Mouse (Mus musculus) hindbrain, embryonic 16.5 days (tissue): ENCODE results near the gene Cdk15. TPM values are rescaled to one million over a fixed set of nuclear protein-coding genes. Genes with fewer than 3 reads are reported as not detected.

Source experiments
- ATAC-seq: fragments of 200-750 bp; cut with Nextera tagmentation; 2 replicates; pipeline ENCODE4 v1.8.0; 2017; ENCODE audit warnings: moderate TSS enrichment, moderate library complexity
- H3K27ac ChIP-seq: fragments of 300-500 bp; sonication (generic); 2 replicates; pipeline ENCODE4 v1.5.1; 2014; ENCODE audit warnings: low read depth, mild to moderate bottlenecking, control low read depth, low read length, moderate library complexity
- H3K27me3 ChIP-seq: fragments of 300-500 bp; sonication (generic); replicated peaks from 2 replicates; pipeline ENCODE4 v1.6.1; 2014; ENCODE audit warnings: low read length; ENCODE audit not compliant: control insufficient read depth, insufficient read depth
- H3K36me3 ChIP-seq: fragments of 300-500 bp; sonication (generic); 2 replicates; pipeline ENCODE4 v1.6.1; 2014; ENCODE audit warnings: mild to moderate bottlenecking, low read length, moderate library complexity, mixed read lengths; ENCODE audit not compliant: control insufficient read depth, insufficient read depth
- H3K4me1 ChIP-seq: fragments of 300-500 bp; sonication (generic); 2 replicates; pipeline ENCODE4 v1.6.1; 2014; ENCODE audit warnings: low read depth, low read length; ENCODE audit not compliant: control insufficient read depth, insufficient read depth
- H3K4me2 ChIP-seq: fragments of 300-500 bp; sonication (generic); 2 replicates; pipeline ENCODE4 v1.6.1; 2014; ENCODE audit warnings: mild to moderate bottlenecking, low read length, control low read depth, moderate library complexity
- H3K4me3 ChIP-seq: fragments of 300-500 bp; sonication (generic); 2 replicates; pipeline ENCODE4 v1.5.1; 2014; ENCODE audit warnings: mild to moderate bottlenecking, low read length, control low read depth, moderate library complexity
- H3K9ac ChIP-seq: fragments of 300-500 bp; sonication (generic); 2 replicates; pipeline ENCODE4 v1.6.1; 2014; ENCODE audit warnings: low read depth, mild to moderate bottlenecking, control low read depth, low read length, moderate library complexity
- H3K9me3 ChIP-seq: fragments of 300-500 bp; sonication (generic); 2 replicates; pipeline ENCODE4 v1.6.1; 2014; ENCODE audit warnings: mild to moderate bottlenecking, low read length, moderate library complexity; ENCODE audit not compliant: control insufficient read depth
- WGBS: fragments of 180-500 bp; shearing (Covaris S2); extraction: QIAGEN DNeasy Blood & Tissue Kit; methylation state at CpG from one replicate; pipeline ENCODE4 v1.1.7; 2014; 5-methylcytosine and 5-hydroxymethylcytosine counted together
- polyA plus RNA-seq: library from polyadenylated mRNA; unstranded; fragments of >200 nt; fragmentation: Nextera tagmentation; extraction: Ambion mirVana; gene quantifications from 2 replicates; pipeline ENCODE4 v1.2.1, GENCODE M21; 2015

Cdk15 gene
- polyA plus RNA-seq, 1 experiment from 2014 or later, result 2.0 TPM

DNA sequence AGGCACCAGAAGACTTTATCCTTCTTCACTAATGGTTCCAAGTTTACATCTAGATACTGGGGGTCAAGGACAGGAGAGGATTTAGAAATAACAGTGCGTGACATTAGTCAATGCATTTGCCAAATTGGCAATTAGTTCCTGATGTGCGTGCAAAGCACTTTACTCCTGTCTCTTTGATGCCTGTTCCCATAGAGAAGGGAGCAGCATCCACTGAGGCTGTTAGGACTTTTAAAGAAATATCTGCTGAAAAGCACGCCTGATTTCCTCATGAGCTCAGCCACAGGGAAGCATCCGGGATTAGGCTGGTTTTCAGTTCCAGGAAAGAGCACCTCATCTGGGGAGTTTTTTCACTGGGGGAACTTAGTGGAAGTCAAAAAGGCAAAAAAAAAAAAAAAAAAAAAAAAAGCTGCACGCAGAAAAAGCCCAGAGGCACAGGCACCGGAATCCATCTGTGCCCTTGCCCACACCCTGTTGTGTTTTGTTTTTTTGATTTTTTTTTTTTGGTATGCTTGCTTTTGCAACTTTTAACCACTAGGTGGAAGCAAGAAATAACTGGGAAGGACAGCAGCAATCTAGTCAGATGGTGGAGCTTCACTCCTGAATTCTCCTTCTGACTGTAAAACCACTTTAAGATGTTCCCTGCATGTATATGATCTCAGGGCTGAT lies 59.8 kb downstream of the Cdk15 start:
- Histone ChIP-seq H3K36me3 (no peaks in the 10 kb centered on the region), H3K4me2 (peak overlapping the region; percentile 48), H3K27me3 (no peaks in the 10 kb centered on the region), H3K9ac (no peak overlapping the region), H3K4me1 (peaks cover 21% of the 10 kb centered on the region), H3K9me3 (no peaks in the 10 kb centered on the region), H3K4me3 (peak overlapping the region; percentile 3; the same call in 1 of the 2 replicates), H3K27ac (peak overlapping the region; percentile 8; the same call in 1 of the 2 replicates)
- WGBS, result 5% methylated on average over 6 of the region's 6 CpGs
- peak; percentile 25 for ATAC-seq

DNA sequence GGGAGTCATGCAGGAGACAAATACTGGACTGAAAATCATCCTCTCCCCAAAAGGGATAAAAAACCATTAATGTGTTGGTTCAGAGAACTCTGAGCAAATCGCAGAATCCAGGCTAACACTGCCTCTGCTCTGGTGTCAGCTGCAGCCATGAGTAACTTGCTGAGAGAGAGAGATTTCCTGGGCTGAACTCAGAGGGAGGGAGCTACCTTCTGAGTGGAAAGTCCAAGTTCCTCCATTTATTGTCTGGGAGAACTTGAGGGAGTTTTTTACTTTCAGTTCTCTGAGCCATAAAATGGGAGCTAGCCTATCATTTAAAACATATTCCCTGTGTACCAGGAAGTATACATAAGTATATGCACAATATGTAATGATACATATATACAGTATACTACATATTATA lies 60.7 kb downstream of the Cdk15 start:
- Histone ChIP-seq H3K9ac (no peak overlapping the region), H3K9me3 (no peaks in the 10 kb centered on the region), H3K4me2 (no peak overlapping the region), H3K27ac (no peak overlapping the region), H3K4me1 (peaks cover 19% of the 10 kb centered on the region), H3K27me3 (no peaks in the 10 kb centered on the region), H3K36me3 (no peaks in the 10 kb centered on the region), H3K4me3 (no peak overlapping the region)
- no peak for ATAC-seq
- WGBS, result 87% methylated on average over 1 of the region's 1 CpGs

DNA sequence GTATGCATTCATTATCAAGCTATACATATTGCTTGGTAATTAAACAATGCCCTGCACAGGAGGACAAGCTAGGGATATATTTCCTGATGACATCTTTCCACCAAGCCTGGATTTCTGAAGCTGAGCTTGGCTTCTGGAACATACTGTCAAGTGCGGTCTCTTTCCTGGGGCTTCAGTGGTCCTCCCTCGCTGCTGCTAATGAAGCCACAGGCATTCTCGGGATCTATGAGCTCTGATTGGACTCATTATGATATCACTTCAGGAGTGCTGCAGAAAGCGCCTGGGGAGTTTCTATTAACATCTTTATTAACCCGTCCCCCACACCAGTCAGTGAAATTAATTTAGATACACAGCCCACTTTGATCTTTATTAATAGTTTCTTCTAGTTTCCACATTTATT lies 62.2 kb downstream of the Cdk15 start:
- 45% methylated on average over 5 of the region's 5 CpGs for WGBS
- H3K4me3 ChIP-seq, result no peak overlapping the region
- no peak for ATAC-seq
- no peak overlapping the region for H3K27ac ChIP-seq
- no peaks in the 10 kb centered on the region for H3K27me3 ChIP-seq
- H3K4me2 ChIP-seq, result no peak overlapping the region
- H3K4me1 ChIP-seq, result peaks cover 17% of the 10 kb centered on the region
- no peak overlapping the region for H3K9ac ChIP-seq
- H3K36me3 ChIP-seq, result no peaks in the 10 kb centered on the region
- H3K9me3 ChIP-seq, result no peaks in the 10 kb centered on the region

DNA sequence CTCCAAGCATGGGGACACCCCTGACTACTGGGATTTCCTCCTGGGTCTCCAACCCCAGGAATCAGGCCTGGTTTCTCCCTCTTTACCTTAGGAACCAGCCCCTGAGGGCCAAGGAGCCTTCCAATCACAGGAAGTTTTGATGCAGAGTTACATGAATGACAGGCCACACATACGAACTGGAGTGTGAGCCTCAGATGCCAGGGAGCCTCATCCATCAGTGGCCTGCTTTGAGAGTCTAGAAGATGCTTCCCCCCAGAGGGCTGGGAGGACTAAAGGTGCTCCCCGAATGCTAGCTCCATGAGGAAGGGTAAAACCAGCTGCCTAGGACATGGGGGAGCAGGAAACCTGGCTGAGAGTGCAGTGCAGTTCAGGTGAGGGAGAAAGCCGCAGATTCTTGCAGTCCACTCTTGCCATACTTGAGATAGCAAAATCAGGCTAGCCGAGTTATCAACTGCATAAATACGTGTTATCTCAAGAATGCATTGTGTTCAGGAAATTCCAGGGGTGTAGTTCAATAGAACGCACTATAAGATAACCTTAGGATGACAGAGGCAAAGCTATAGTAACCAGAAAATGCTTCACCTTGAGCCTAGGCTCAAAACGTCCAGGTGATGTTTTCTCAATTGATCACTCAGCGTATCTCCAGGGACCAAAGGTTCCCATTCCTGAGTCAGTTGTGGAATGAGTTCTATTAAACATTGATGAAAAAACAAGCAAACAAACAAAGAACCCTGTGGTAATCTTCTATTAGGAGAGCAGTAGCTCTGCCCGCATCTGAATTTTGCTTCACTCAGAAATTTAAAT lies 64.6 kb downstream of the Cdk15 start:
- 78% methylated on average over 9 of the region's 9 CpGs for WGBS
- H3K27me3 ChIP-seq, result no peaks in the 10 kb centered on the region
- peaks cover 2% of the 10 kb centered on the region; the same call in 1 of the 2 replicates for H3K4me1 ChIP-seq
- no peak overlapping the region for H3K9ac ChIP-seq
- H3K9me3 ChIP-seq, result no peaks in the 10 kb centered on the region
- no peaks in the 10 kb centered on the region for H3K36me3 ChIP-seq
- no peak overlapping the region for H3K4me2 ChIP-seq
- ATAC-seq, result no peak
- H3K27ac ChIP-seq, result no peak overlapping the region
- no peak overlapping the region for H3K4me3 ChIP-seq

DNA sequence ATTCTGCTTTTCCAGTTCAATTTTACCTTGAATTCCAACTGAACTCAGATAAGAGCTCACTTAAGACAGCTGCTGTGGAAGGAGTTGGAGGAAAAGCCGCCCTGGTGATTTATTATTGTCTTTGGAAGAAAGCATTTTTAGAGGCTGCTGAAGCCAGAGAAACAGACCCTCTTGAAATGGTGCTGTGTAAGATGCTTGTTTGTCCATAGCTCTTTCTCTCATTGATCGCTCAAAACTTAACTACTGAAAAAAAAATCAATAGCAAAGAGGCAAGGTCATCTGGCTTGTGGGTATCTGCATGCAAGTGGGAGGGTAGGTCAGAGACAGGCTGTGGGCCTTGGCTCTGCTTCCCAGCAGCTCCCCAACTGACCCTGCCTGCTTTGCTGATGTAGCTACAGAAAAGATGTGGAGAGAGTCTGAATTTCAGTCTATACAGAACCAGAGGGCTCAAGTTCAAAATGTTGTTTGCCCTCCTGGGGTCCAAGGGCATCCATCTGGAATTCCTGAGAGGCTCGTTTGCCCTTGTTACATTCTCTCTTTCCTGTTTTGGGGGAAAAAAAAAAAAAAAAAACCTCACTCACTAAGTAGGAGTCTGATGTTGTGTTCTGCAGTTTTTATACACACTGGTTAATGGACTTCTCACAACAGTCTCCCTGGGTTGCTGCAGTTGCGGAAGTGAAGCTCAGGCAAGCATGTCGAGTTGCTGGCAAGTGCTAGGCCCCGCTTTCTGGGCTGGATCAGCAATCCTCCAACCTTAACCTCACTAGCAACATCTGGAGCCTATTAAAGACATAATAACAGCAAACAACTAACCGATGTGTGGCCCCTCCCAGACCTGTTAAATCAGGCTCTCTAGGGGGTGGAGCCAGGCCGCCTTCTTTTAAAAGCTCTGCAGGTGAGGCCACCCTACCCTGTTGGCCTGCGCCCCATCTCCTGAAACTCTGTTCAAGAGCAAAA lies 65.5 kb downstream of the Cdk15 start:
- no peak overlapping the region for H3K4me2 ChIP-seq
- no peaks in the 10 kb centered on the region for H3K36me3 ChIP-seq
- H3K4me3 ChIP-seq, result no peak overlapping the region
- 53% methylated on average over 9 of the region's 9 CpGs for WGBS
- H3K9ac ChIP-seq, result no peak overlapping the region
- H3K9me3 ChIP-seq, result no peaks in the 10 kb centered on the region
- peaks cover 3% of the 10 kb centered on the region; the same call in 1 of the 2 replicates for H3K4me1 ChIP-seq
- no peak overlapping the region; the same call in 1 of the 2 replicates for H3K27ac ChIP-seq
- H3K27me3 ChIP-seq, result no peaks in the 10 kb centered on the region
- ATAC-seq, result no peak; the same call in 1 of the 2 replicates

DNA sequence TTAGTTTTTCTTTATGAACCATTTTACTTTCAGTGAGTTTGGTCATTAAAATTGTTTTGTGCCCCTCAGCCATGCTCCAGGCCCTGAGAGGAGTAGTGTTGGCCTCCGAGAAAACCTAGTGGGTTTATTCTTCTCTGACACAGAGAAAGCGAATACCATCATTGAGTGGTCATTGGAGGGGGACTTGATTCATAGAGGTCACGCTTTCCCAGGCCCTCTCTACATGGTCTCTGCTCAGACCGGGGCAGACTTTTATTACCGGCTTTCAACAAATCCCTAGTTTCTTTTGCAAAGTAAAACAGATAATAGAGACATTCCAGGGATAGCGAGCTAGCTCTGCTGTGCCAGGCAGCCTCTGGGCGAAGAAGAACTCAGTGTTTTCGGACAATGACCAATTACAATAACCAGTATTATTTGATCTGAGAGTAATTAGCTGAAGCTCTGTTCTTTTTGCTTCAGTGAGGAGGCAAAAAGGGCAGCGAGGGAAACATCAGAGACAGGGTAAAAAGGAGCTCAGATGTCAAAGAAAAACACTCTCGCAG lies 70.2 kb downstream of the Cdk15 start:
- 17% methylated on average over 10 of the region's 10 CpGs for WGBS
- Histone ChIP-seq H3K9ac (no peak overlapping the region), H3K27ac (no peak overlapping the region), H3K27me3 (no peaks in the 10 kb centered on the region), H3K9me3 (no peaks in the 10 kb centered on the region), H3K4me1 (peaks cover 4% of the 10 kb centered on the region; the same call in 1 of the 2 replicates), H3K4me3 (no peak overlapping the region), H3K36me3 (no peaks in the 10 kb centered on the region), H3K4me2 (no peak overlapping the region)
- no peak for ATAC-seq

DNA sequence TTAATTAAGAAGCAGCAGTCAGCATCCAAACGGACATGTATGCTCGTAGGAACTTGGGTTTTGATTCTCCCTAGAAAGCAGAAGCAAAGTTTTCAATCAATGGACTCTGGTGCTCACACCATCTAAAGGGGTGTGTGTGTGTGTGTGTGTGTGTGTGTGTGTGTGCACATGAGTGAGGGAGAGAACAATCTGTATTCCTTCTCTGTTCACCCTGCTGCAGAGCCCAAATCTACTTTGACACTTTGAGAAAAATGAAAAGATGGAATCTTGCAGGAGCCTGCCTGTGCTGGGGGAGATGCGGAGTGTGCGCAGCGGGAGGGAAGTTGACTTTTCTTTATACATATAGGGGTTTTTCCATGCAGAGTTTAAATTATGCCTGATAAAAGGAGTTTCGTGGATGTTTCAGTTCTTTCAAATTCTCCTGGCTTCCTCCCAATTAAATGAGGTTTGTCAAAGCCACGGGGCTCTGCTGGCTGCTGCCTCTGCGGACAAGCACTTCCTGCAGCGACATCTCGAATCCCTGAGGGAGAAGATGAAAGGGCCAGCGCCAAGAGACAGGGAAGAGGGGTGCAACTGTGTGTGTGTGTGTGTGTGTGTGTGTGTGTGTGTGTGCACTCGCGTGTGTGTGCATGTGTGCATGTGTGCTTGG lies 76.2 kb downstream of the Cdk15 start:
- no peak overlapping the region for H3K27ac ChIP-seq
- ATAC-seq, result no peak
- WGBS, result 17% methylated on average over 13 of the region's 13 CpGs

DNA sequence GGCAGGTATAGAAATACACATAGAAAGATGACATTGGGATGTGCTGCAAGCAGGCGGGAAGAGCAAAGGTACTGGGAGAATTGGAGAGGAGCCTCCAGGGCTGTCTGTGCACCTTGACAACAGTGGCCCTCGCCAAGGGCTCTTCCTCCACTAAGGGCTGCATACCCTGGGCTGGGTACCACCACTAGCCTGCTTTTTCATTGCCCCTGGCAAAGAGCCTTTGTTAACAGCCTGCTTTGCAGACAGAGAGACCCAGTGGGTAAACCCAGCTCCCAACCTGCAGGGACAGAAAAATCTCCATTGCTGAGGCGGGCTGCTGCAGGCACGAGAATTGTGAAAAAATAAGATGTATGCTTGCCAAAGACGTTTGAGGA lies 76.7 kb downstream of the Cdk15 start:
- no peaks in the 10 kb centered on the region for H3K27me3 ChIP-seq
- H3K36me3 ChIP-seq, result no peaks in the 10 kb centered on the region
- WGBS, result 21% methylated on average over 5 of the region's 5 CpGs
- no peak overlapping the region for H3K27ac ChIP-seq
- H3K9ac ChIP-seq, result no peak overlapping the region
- H3K4me3 ChIP-seq, result no peak overlapping the region
- H3K4me2 ChIP-seq, result no peak overlapping the region
- H3K4me1 ChIP-seq, result peaks cover 21% of the 10 kb centered on the region
- ATAC-seq, result peak; percentile 71
- H3K9me3 ChIP-seq, result no peaks in the 10 kb centered on the region

More for the DNA sequence above, 76.2 kb downstream of the Cdk15 start:
- Histone ChIP-seq H3K36me3 (no peaks in the 10 kb centered on the region), H3K27me3 (no peaks in the 10 kb centered on the region), H3K9ac (no peak overlapping the region), H3K4me3 (no peak overlapping the region), H3K9me3 (no peaks in the 10 kb centered on the region), H3K4me2 (0 out of 2 replicates have a peak overlapping the region, but pooled peaks have one; percentile 4), H3K4me1 (peaks cover 21% of the 10 kb centered on the region)
